Mouse (Mus musculus) heart, embryonic 16.5 days (tissue): ENCODE results near the gene Phf21a. TPM values are rescaled to one million over a fixed set of nuclear protein-coding genes. Genes with fewer than 3 reads are reported as not detected.
A peak's percentile ranks its signal among the peaks of the same experiment; 100 is the strongest.

Experiments used
- ATAC-seq: fragments of 200-750 bp; cut with Nextera tagmentation; replicated peaks from 2 replicates; pipeline ENCODE4 v1.8.0; 2017; ENCODE audit warnings: moderate number of reproducible peaks; ENCODE audit not compliant: insufficient read depth, low FRiP score; ENCODE audit errors: extremely low read depth
- H3K27ac ChIP-seq: fragments of 300-500 bp; sonication (generic); 2 replicates; pipeline ENCODE4 v1.5.1; 2014; ENCODE audit warnings: mild to moderate bottlenecking, low read length, control low read depth, moderate library complexity
- H3K27me3 ChIP-seq: fragments of 300-500 bp; sonication (generic); 2 replicates; pipeline ENCODE4 v1.6.1; 2014; ENCODE audit warnings: low read length, mixed read lengths; ENCODE audit not compliant: control insufficient read depth, insufficient read depth
- H3K36me3 ChIP-seq: fragments of 300-500 bp; sonication (generic); 2 replicates; pipeline ENCODE4 v1.6.1; 2014; ENCODE audit not compliant: control insufficient read depth, insufficient read depth
- H3K4me1 ChIP-seq: fragments of 300-500 bp; sonication (generic); 2 replicates; pipeline ENCODE4 v1.6.1; 2014; ENCODE audit warnings: low read length, mixed read lengths; ENCODE audit not compliant: control insufficient read depth, insufficient read depth
- H3K4me2 ChIP-seq: fragments of 300-500 bp; sonication (generic); 2 replicates; pipeline ENCODE4 v1.6.1; 2014; ENCODE audit warnings: low read depth, mild to moderate bottlenecking, control low read depth, low read length
- H3K4me3 ChIP-seq: fragments of 300-500 bp; sonication (generic); 2 replicates; pipeline ENCODE4 v1.5.1; 2014; ENCODE audit warnings: mild to moderate bottlenecking, control low read depth, low read length
- H3K9ac ChIP-seq: fragments of 300-500 bp; sonication (generic); 2 replicates; pipeline ENCODE4 v1.6.1; 2014; ENCODE audit warnings: low read length, control low read depth
- H3K9me3 ChIP-seq: fragments of 300-500 bp; sonication (generic); replicated peaks from 2 replicates; pipeline ENCODE4 v1.6.1; 2016; ENCODE audit warnings: low read length; ENCODE audit not compliant: control insufficient read depth
- WGBS: fragments of 180-500 bp; shearing (Covaris S2); extraction: QIAGEN DNeasy Blood & Tissue Kit; methylation state at CpG from one replicate; pipeline ENCODE4 v1.1.7; 2014; 5-methylcytosine and 5-hydroxymethylcytosine counted together
- polyA plus RNA-seq: library from polyadenylated mRNA; unstranded; fragments of >200 nt; fragmentation: Nextera tagmentation; extraction: Ambion mirVana; gene quantifications from 2 replicates; pipeline ENCODE4 v1.2.1, GENCODE M21; 2015

The Phf21a gene
- polyA plus RNA-seq, 1 experiment from 2014 or later = 17.1 TPM

GRCm38 (mm10) chr2:92058469-92058868 lies 34.4 kb upstream of the Phf21a start:
- peak overlapping the region; percentile 55 for H3K9ac ChIP-seq
- peaks cover 16% of the 10 kb centered on the region for H3K27me3 ChIP-seq
- H3K4me2 ChIP-seq = peak overlapping the region; percentile 95
- 0% methylated on average over 29 of the region's 29 CpGs for WGBS
- H3K4me1 ChIP-seq = peaks cover 7% of the 10 kb centered on the region
- H3K4me3 ChIP-seq = peak overlapping the region; percentile 59
- peak; percentile 61; the same call in 1 of the 2 replicates for ATAC-seq
- H3K9me3 ChIP-seq = no peaks in the 10 kb centered on the region
- no peaks in the 10 kb centered on the region for H3K36me3 ChIP-seq
- H3K27ac ChIP-seq = no peak overlapping the region

- H3K4me1 ChIP-seq = peaks cover 7% of the 10 kb centered on the region
- peak overlapping the region; percentile 95 for H3K4me2 ChIP-seq
- no peaks in the 10 kb centered on the region for H3K36me3 ChIP-seq
- no peak for ATAC-seq
- H3K9ac ChIP-seq = peak overlapping the region; percentile 69
- WGBS = 4% methylated on average over 11 of the region's 11 CpGs
- H3K4me3 ChIP-seq = peak overlapping the region; percentile 59
- H3K27ac ChIP-seq = no peak overlapping the region
- H3K9me3 ChIP-seq = no peaks in the 10 kb centered on the region
- peaks cover 16% of the 10 kb centered on the region for H3K27me3 ChIP-seq
Observed at GRCm38 (mm10) chr2:92058936-92059335, 34.0 kb upstream of the Phf21a start.

GRCm38 (mm10) chr2:92059481-92060220 lies 33.3 kb upstream of the Phf21a start:
- peak; percentile 34 for ATAC-seq
- peak overlapping the region; percentile 59 for H3K4me3 ChIP-seq
- no peak overlapping the region for H3K27ac ChIP-seq
- no peaks in the 10 kb centered on the region for H3K36me3 ChIP-seq
- WGBS = under 1% methylated on average over 63 of the region's 63 CpGs
- peak overlapping the region; percentile 69 for H3K9ac ChIP-seq
- H3K4me2 ChIP-seq = peak overlapping the region; percentile 95
- peaks cover 10% of the 10 kb centered on the region for H3K27me3 ChIP-seq
- H3K9me3 ChIP-seq = no peaks in the 10 kb centered on the region
- H3K4me1 ChIP-seq = peaks cover 7% of the 10 kb centered on the region

- 29% methylated on average over 6 of the region's 6 CpGs for WGBS
- Histone ChIP-seq H3K4me2 (peak overlapping the region; percentile 95), H3K9me3 (no peaks in the 10 kb centered on the region), H3K9ac (no peak overlapping the region), H3K4me1 (peaks cover 7% of the 10 kb centered on the region), H3K4me3 (peak overlapping the region; percentile 59), H3K36me3 (no peaks in the 10 kb centered on the region), H3K27ac (no peak overlapping the region), H3K27me3 (peaks cover 9% of the 10 kb centered on the region)
- ATAC-seq = no peak
Observed at GRCm38 (mm10) chr2:92060291-92060690, 32.6 kb upstream of the Phf21a start.

- ATAC-seq = no peak
Observed at GRCm38 (mm10) chr2:92061337-92061736, 31.6 kb upstream of the Phf21a start.

GRCm38 (mm10) chr2:92063106-92063505 lies 29.8 kb upstream of the Phf21a start:
- H3K9ac ChIP-seq = no peak overlapping the region

More at GRCm38 (mm10) chr2:92061337-92061736, 31.6 kb upstream of the Phf21a start:
- Histone ChIP-seq H3K9me3 (no peaks in the 10 kb centered on the region), H3K9ac (no peak overlapping the region), H3K4me3 (no peak overlapping the region), H3K36me3 (no peaks in the 10 kb centered on the region), H3K4me2 (no peak overlapping the region), H3K27ac (no peak overlapping the region), H3K4me1 (peaks cover 3% of the 10 kb centered on the region), H3K27me3 (peaks cover 9% of the 10 kb centered on the region)
- 81% methylated on average over 5 of the region's 5 CpGs for WGBS

GRCm38 (mm10) chr2:92065269-92065888 lies 27.5 kb upstream of the Phf21a start:
- WGBS = 74% methylated on average over 8 of the region's 8 CpGs
- Histone ChIP-seq H3K27ac (no peak overlapping the region), H3K36me3 (no peaks in the 10 kb centered on the region), H3K27me3 (peaks cover 5% of the 10 kb centered on the region), H3K4me3 (no peak overlapping the region), H3K4me1 (no peaks in the 10 kb centered on the region), H3K9ac (no peak overlapping the region), H3K4me2 (no peak overlapping the region), H3K9me3 (no peaks in the 10 kb centered on the region)
- no peak for ATAC-seq

More at GRCm38 (mm10) chr2:92063106-92063505, 29.8 kb upstream of the Phf21a start:
- peaks cover 9% of the 10 kb centered on the region for H3K27me3 ChIP-seq
- no peaks in the 10 kb centered on the region for H3K36me3 ChIP-seq
- H3K4me1 ChIP-seq = peaks cover 3% of the 10 kb centered on the region
- H3K4me3 ChIP-seq = no peak overlapping the region
- no peak overlapping the region for H3K27ac ChIP-seq
- WGBS = 65% methylated on average over 5 of the region's 5 CpGs
- no peak for ATAC-seq
- H3K9me3 ChIP-seq = no peaks in the 10 kb centered on the region
- no peak overlapping the region for H3K4me2 ChIP-seq

GRCm38 (mm10) chr2:92065938-92066337 lies 27.0 kb upstream of the Phf21a start:
- Histone ChIP-seq H3K9ac (no peak overlapping the region), H3K36me3 (no peaks in the 10 kb centered on the region), H3K4me2 (no peak overlapping the region), H3K27ac (no peak overlapping the region), H3K4me3 (no peak overlapping the region), H3K27me3 (no peaks in the 10 kb centered on the region; the same call in 1 of the 2 replicates), H3K9me3 (no peaks in the 10 kb centered on the region), H3K4me1 (no peaks in the 10 kb centered on the region)
- ATAC-seq = no peak
- 64% methylated on average over 6 of the region's 6 CpGs for WGBS

GRCm38 (mm10) chr2:92066899-92067298 lies 26.0 kb upstream of the Phf21a start:
- no peak overlapping the region for H3K4me2 ChIP-seq
- H3K9ac ChIP-seq = no peak overlapping the region
- H3K4me3 ChIP-seq = no peak overlapping the region
- ATAC-seq = no peak
- no peaks in the 10 kb centered on the region for H3K4me1 ChIP-seq
- H3K9me3 ChIP-seq = no peaks in the 10 kb centered on the region
- no peaks in the 10 kb centered on the region for H3K36me3 ChIP-seq
- no peaks in the 10 kb centered on the region; the same call in 1 of the 2 replicates for H3K27me3 ChIP-seq
- H3K27ac ChIP-seq = no peak overlapping the region
- 54% methylated on average over 1 of the region's 1 CpGs for WGBS
